Mouse (Mus musculus): Measurements from ENCODE around the gene Wsb1.

Gene Wsb1

DNA sequence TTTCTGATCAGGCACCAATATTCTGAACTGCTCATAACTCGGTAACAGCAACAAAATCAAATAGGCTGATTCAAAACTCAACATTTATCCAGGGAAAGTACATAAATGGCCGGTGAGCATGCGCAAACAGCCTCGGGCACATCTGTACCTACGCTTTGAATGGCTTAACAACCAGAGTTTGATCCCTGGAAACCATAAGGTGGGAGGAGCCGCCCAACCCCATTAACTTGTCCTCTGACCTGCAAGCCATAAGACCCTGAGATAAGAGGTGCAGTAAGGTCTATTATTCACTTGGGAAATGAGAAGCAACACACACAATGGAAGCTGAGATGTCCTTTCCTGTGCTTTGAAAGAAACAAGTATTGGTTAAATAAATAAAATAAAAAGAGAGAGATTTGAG, 37.3 kb downstream of the Wsb1 start:
- no peak for DNase-seq (ENCODE audit: low read depth, low spot score)

DNA sequence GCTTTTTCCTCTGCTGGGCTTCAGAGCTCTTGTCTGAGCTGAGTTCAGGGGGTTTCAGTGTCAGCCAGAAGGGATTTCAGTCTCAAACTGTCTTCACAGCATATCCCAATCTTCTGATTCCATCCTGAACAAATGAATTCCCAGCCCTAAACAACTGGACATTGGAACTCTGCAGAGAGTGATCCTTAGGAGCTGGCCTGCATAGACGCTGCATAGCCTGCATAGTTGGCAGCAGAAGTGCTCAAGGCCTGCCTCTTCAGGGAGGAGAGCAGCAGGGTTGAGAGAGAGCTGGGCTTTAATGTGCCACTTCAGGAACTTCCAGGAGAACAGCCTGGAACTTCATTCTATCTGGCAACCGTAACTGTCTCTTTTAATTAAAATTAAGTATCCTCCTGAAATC, 38.9 kb downstream of the Wsb1 start:
- no peak for DNase-seq (ENCODE audit: low read depth, low spot score)

- peak; percentile 90 for DNase-seq (ENCODE audit: low read depth, low spot score)
Observed at GRCm38 (mm10) chr11:79214015-79214418, 40.5 kb downstream of the Wsb1 start.

- DNase-seq (ENCODE audit: low read depth, low spot score), result no peak
Observed at GRCm38 (mm10) chr11:79209882-79210471, 44.5 kb downstream of the Wsb1 start.

DNA sequence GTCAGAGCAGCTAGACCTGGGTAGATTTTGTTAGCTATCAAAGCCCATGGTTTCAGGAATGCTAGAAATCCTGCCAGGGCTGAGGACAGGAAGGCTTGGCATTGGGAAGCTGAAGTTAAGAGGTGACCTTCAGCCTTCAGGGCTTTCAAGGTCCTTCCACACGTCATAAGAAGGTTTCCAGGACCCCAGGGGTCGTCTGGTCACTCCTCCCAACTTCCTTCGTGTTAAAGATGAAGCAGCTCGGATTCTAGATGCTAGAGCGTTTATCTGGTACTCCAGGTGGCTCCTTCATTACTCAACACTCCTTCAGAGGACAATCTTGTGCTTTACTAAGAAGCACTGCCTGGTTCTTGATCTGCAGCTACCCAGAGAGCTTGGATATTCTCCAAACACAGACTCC, 45.4 kb downstream of the Wsb1 start:
- no peak for DNase-seq (ENCODE audit: low read depth, low spot score)

- DNase-seq (ENCODE audit: low read depth, low spot score), result peak; percentile 37
Observed at GRCm38 (mm10) chr11:79208462-79208861, 46.0 kb downstream of the Wsb1 start.

DNA sequence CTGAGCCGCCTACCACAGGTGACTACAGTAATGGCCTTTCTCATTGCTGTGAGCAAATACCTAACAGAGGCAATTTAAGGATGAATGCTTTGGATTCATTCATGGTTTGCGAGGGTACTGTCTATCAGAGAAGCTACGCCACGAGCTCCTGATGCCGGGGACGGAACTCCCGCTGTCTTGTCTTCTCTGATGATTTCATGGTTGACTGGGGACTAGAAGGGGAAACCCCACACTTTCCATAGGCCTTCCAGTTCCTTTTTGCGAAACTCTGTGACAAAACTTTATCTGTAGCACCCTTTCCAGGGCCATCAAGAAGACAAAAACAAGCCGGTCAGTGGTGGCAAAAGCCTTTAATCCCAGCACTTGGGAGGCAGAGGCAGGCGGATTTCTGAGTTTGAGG, 46.8 kb downstream of the Wsb1 start:
- peak; percentile 65 for DNase-seq (ENCODE audit: low read depth, low spot score)

DNA sequence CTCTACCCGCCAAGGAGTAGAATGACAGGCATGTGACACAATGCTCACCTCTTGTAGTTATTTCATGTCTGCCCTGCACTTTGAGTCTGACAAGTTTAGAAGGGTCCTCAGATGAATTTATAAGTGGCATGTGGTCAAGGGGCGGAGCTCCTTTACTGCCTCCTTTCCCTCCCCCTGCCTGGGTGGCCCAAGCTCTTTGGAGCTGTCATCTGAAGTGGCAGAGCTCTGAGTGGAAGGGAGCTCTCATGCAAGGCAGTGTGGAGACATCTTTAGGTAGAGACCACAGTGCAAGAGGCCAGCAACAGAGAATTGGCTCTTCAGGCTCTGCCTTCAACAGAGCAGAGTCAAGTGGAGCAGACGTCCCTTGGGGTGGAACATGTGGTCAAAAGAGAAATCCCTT, 50.0 kb downstream of the Wsb1 start:
- no peak for DNase-seq (ENCODE audit: low read depth, low spot score)

- DNase-seq (ENCODE audit: low read depth, low spot score), result no peak
Observed at GRCm38 (mm10) chr11:79200502-79200901, 54.0 kb downstream of the Wsb1 start.

GRCm38 (mm10) chr11:79198562-79198961, 55.9 kb downstream of the Wsb1 start:
- DNase-seq (ENCODE audit: low read depth, low spot score), result no peak

DNA sequence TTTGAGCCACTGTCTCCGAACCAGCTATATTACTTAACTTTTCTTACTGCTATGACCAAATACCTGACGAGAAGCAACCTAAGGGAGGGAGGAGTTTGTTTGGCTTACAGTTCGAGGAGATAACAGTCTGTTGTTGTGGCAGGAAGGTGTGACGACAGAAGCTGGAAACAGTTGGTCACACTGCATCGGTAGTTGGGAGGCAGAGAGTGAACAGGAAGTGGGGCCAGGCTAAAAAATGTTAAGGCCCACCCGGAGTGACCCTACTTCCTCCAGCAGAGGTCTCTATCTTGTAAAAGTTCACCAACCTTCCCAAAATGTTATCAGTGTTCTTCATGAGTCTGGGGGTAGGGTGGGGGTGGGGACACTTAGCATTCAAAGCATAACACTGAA, 56.6 kb downstream of the Wsb1 start:
- DNase-seq (ENCODE audit: low read depth, low spot score), result peak; percentile 26

DNA sequence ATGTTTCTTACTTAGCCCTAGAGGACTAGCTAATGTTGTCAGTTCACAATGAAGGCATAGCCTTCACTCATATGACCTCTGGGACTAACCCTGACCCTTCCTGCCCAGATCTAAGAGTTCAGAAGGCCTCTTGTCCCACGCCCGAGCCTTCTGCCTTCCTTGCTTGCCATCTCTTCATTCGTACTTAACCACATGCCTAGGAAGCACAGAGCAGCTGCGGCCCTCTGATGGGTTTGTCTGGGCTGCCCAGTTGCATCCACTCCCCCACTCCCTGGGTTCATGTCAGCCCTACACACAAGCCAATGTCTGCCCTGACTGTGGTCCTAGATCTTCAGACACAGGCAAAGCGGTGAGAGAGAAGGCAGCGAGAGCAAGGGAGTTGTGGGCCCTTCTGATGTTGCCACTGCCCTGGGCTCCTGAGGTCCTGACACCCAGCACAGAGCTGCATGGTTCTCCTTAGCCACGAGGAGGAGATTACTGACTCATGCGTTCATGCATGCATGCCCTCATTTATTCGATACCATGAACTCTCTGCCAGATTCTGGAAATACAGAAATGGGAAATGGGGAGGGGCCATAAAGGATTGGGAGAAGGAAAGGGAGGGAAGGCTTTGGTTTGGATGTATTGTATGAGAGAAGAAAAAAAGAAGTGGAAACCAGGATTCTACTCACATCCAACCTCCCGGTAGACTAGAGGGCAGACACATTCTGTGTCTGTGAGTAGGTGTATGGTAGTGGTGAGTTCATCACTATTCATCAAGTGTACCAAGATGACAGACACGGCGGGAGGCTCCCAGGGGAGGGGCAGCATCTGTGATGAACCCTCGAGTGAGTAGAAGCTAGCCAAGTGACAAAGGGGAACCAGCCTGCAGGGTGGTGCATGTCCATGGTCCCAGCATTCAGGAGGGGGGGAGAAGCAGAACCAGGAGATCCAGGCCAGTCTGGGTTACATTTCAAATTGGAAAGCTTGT, 57.3 kb downstream of the Wsb1 start:
- DNase-seq (ENCODE audit: low read depth, low spot score), result no peak

DNA sequence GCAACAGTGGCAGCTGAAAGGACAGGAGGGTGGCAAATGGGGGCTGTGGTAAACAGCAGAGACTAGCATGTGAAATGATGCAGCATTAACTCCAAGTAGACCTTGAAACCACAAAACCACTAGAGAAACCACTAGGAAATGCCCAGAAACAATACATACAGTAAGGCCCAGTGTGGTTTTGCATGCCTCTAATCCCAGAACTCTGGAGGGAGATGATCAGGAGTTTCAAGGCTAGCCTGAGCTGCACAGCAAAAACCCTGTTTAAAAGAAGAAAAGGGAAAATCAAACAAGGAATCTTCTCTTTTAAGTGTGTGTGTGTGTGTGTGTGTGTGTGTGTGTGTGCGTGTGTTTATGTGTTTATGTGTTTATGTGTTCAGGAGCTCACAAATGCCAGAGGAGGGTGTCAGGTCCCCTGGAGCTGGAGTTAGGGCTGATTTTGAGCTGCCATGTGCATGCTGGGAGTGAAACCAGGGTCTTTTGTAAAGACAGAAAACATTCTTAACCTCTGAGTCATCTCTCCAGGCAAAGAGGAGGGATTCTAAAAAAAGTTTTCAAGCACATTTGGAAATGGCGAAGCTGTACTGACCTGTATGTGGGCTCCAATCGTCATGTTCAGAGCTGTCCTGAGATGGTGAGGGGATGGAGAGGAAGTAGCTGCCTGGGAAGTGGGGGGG, 58.1 kb downstream of the Wsb1 start:
- DNase-seq (ENCODE audit: low read depth, low spot score), result no peak

DNA sequence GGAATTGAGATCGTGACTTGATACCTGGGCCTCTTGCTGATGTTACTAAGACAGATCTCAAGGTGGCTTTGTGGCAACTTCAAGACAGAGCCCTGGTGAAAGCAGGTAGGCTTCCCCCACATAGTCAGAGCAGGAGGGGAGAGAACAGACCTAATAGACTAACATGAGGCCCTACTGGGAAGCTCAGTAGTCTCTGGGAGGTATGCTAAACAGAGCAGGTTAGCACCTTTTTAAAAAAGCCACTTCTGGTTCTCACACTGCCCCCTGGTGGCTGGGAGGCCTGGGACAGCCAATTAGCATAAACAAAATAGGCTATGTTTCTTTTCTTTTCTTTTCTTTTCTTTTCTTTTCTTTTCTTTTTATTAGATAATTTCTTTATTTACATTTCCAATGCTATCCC, 62.3 kb downstream of the Wsb1 start:
- peak; percentile 82 for DNase-seq (ENCODE audit: low read depth, low spot score)

- DNase-seq (ENCODE audit: low read depth, low spot score), result no peak
Observed at GRCm38 (mm10) chr11:79191214-79191613, 63.3 kb downstream of the Wsb1 start.

- DNase-seq (ENCODE audit: low read depth, low spot score), result no peak
Observed at GRCm38 (mm10) chr11:79190257-79190656, 64.2 kb downstream of the Wsb1 start.
